Comparison of ENCODE assay signal across 9 mouse cellular contexts in the genomic region with DNA sequence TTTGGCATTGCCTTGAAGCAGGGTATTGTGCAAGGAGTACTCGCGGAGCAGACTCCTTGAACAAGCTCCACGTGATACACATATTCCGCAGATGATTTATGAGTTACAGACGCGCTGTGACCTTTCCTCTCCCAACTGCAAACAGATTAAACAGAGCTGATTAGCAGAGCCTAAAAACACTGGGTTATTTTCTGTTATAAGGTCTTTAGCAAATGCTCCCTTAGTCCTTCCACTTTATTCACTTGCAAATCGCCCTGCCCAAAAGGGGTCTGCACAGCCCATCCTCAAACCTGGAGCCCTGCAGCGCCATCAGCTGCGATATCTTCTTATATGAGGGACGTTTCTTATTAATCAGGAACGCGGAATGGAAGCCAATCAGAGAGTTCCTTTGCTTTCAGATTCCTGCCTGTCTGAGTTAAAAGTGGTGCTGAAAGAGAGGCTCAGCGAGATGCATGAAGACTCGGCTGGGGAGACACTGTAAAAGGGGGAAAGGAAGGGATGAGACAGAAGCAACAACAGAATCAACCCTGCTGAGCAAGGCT. TPM values are rescaled to one million over a fixed set of nuclear protein-coding genes. Genes with fewer than 3 reads are reported as not detected.
A peak's percentile ranks its signal among the peaks of the same experiment; 100 is the strongest.
DNase-seq lines count a peak whose midpoint lies in the region; ATAC-seq and TF ChIP-seq lines count a peak whose summit lies in the region.
"Had no signal": no experiment of that assay in that cellular context is flagged by ENCODE, and none has a peak within 500 bp of the region (broad histone marks: within the 10 kb centered on the region; RNA-seq: fewer than 3 reads in every experiment).

A gene (plus strand): TSS at position 287 of the 542 bp plus-strand sequence.

- peak within 1 kb of the TSS; percentile 65 for H3K9ac ChIP-seq in midbrain, postnatal 0 days (replicated peaks; ENCODE audit: low read length, poor library complexity, severe bottlenecking)

- peak within 1 kb of the TSS; percentile 60 for H3K4me2 ChIP-seq in midbrain, postnatal 0 days (ENCODE audit: low read depth, low read length, poor library complexity, severe bottlenecking)

- no peaks in the 10 kb centered on the region for H3K36me3 ChIP-seq in kidney, adult 2 months (ENCODE audit: control insufficient read depth, insufficient read depth, low read length)
- no peaks in the 10 kb centered on the region for H3K36me3 ChIP-seq in midbrain, postnatal 0 days (ENCODE audit: insufficient read depth, low read length)

- H3K27me3 ChIP-seq in kidney, adult 2 months (replicated peaks; ENCODE audit: control insufficient read depth, insufficient read depth, low read length) = no peaks in the 10 kb centered on the region
- H3K27me3 ChIP-seq in midbrain, postnatal 0 days (ENCODE audit: insufficient read depth, low read length) = no peaks in the 10 kb centered on the region
- H3K27me3 ChIP-seq: Patski had no signal

- TF ChIP-seq POLR2A in kidney, adult 2 months (IDR thresholded peaks at IDR 0.05; ENCODE audit: low read depth, low read length) = no peak
- no peak for TF ChIP-seq POLR2A in lung, adult 2 months (IDR thresholded peaks at IDR 0.05; ENCODE audit: borderline replicate concordance, extremely low read depth, low read depth, low read length)

- no peaks in the 10 kb centered on the region for H3K9me3 ChIP-seq in midbrain, postnatal 0 days (ENCODE audit: low read length)

- ATAC-seq in midbrain, postnatal 0 days (ENCODE audit: low FRiP score) = peak; percentile 75
- ATAC-seq: Patski had no signal

- H3K27ac ChIP-seq in kidney, adult 2 months (ENCODE audit: insufficient read depth, low read depth, low read length) = no peak within 1 kb of the TSS
- peak within 1 kb of the TSS; percentile 60 for H3K27ac ChIP-seq in midbrain, postnatal 0 days (ENCODE audit: low read depth, low read length)

- WGBS in kidney, adult 2 months = 2% methylated on average over 14 of the region's 14 CpGs
- WGBS in midbrain, postnatal 0 days = under 1% methylated on average over 14 of the region's 14 CpGs
- 3% methylated on average over 14 of the region's 14 CpGs for WGBS in lung, adult 2 months

- TF ChIP-seq CTCF in kidney, adult 2 months (conservative IDR thresholded peaks at IDR 0.05; ENCODE audit: insufficient read depth, insufficient read length, low read depth, low read length) = no peak
- TF ChIP-seq CTCF in midbrain, postnatal 0 days (IDR thresholded peaks at IDR 0.05) = peak; percentile 3; the same call in 1 of the 2 replicates
- no peak for TF ChIP-seq CTCF in lung, adult 2 months (IDR thresholded peaks at IDR 0.05; ENCODE audit: insufficient read depth, low read length)

- H3K4me3 ChIP-seq in kidney, adult 2 months (ENCODE audit: insufficient read depth, low read depth, low read length) = no peak within 1 kb of the TSS
- peak within 1 kb of the TSS; percentile 50 for H3K4me3 ChIP-seq in midbrain, postnatal 0 days (ENCODE audit: low read depth, low read length)
- no peak within 1 kb of the TSS for H3K4me3 ChIP-seq in lung, adult 2 months (replicated peaks; ENCODE audit: extremely low read depth, low read depth, low read length)

- no peaks in the 10 kb centered on the region for H3K4me1 ChIP-seq in kidney, adult 2 months (ENCODE audit: control insufficient read depth, insufficient read depth, low read length)
- no peaks in the 10 kb centered on the region for H3K4me1 ChIP-seq in midbrain, postnatal 0 days (ENCODE audit: insufficient read depth, low read length)
- H3K4me1 ChIP-seq in lung, adult 2 months (ENCODE audit: control insufficient read depth, insufficient read depth, low read length) = no peaks in the 10 kb centered on the region

- DNase-seq in kidney, adult 2 months = peak; percentile 4
- DNase-seq in kidney, adult 11 months = no peak
- DNase-seq in brain, embryonic 18.5 days (ENCODE audit: low read depth, low spot score) = peak; percentile 55
- peak; percentile 26 for DNase-seq in gonadal fat pad, adult 2 months (ENCODE audit: low read depth)
- peak; percentile 9 to 36 for DNase-seq in left cerebral cortex, adult 18-20 months (ENCODE audit: low spot score in 2 of 2)
- peak; percentile 68 for DNase-seq in midbrain, postnatal 0 days (ENCODE audit: low spot score)
- DNase-seq in natural killer cell, adult 2 months (ENCODE audit: low spot score in 2 of 2) = no peak
- no peak for DNase-seq in lung, adult 2 months

RNA-seq across cellular contexts. Expression of the gene that starts here (rescaled TPM):
- polyA plus RNA-seq in kidney, adult 2 months (2012; rRNA removed) = not detected in 2 replicates
- not detected in 2 replicates for polyA plus RNA-seq in gonadal fat pad, adult 2 months (2012; rRNA removed)
- total RNA-seq in left cerebral cortex, adult 18-20 months (2021) = 10 to 100 TPM; 13.8 to 15.9 TPM
- 7.9 and 11.4 TPM in 2 replicates for total RNA-seq in midbrain, postnatal 0 days (2014; rRNA removed)
- 5.9 and 6.9 TPM in 2 replicates for polyA plus RNA-seq in midbrain, postnatal 0 days (2015; fragmentation: Nextera tagmentation; extraction: Ambion mirVana)
- not detected in 2 replicates for polyA plus RNA-seq in lung, adult 2 months (2012; rRNA removed)
- polyA plus RNA-seq: Patski had no signal

Comparison
In these comparisons a context has a peak if more than half of its experiments do, and no peak if none do; other contexts are left out.
1. Peak in DNase-seq in kidney, adult 2 months; RNA of the gene not detected or under 1 TPM.
2. Peak in DNase-seq in gonadal fat pad, adult 2 months; RNA of the gene not detected or under 1 TPM.
3. DNase-seq: peak in brain, embryonic 18.5 days (single experiment), left cerebral cortex, adult 18-20 months (2 of 2) and midbrain, postnatal 0 days (single experiment); none in kidney, adult 11 months (single experiment), natural killer cell, adult 2 months (0 of 2) and lung, adult 2 months (single experiment).